Mouse (Mus musculus) c-Kit-positive CD71-positive TER-119-negative erythroid progenitor cells, embryonic 14.5 days (primary cell): ENCODE results near the gene Cage1.

Experiments
- DNase-seq: peaks from one replicate; pipeline ENCODE4 v3.0.0-alpha.2; 2013; ENCODE audit warnings: low read depth

The Cage1 gene

GRCm38 (mm10) chr13:37965126-37965914 lies 71.5 kb downstream of the Cage1 start:
- DNase-seq, result peak; percentile 90

DNA sequence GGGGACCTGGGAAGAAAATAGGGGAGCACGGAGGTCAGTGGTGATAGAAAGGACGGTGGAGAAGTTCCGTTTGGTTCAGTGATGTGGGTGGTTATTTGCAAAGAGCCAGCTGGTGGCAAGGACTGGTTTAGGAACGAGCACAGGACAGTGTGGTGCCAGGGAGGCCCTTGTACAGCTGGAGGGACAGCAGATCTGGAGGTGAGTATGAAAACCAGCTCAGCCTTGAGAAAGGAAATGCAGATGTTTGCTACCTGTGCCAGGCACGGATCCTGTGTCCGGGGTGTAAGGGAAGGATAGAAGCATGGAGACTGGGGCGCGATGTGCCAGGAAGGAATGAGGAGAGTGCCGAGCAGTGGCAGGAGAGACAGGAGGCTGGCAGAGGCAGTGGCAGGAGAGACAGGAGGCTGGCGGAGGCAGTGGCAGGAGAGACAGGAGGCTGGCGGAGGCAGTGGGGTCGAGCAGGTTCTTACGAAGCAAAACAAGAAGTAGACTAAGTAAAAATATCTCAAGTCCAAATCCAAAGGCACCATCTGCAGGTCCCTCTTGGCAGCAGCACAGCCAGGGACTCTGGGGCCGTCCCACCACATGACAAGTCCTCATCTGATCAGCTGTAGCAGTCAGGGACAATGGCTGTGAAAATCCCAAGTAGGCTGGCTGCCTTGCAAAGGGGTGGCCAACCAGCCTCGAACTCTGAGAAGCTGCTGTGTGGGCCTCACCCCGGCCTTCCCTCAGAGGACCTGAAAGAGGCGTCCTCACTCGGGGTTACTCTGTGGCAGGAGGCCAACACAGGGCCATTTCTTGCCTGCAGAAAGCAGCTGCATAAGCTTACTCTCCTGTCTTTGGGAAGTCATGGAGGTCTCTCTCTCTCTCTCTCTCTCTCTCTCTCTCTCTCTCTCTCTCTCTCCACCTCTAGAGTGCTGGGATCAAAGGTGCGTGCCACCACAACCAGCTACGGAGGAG lies 72.5 kb downstream of the Cage1 start:
- DNase-seq, result no peak

- DNase-seq, result peak; percentile 88
These were observed 73.4 kb downstream of the Cage1 start for GRCm38 (mm10) chr13:37963354-37964007.

- DNase-seq, result no peak
These were observed 74.3 kb downstream of the Cage1 start for GRCm38 (mm10) chr13:37962541-37962940.

GRCm38 (mm10) chr13:37959936-37960335 lies 76.9 kb downstream of the Cage1 start:
- DNase-seq, result no peak

DNA sequence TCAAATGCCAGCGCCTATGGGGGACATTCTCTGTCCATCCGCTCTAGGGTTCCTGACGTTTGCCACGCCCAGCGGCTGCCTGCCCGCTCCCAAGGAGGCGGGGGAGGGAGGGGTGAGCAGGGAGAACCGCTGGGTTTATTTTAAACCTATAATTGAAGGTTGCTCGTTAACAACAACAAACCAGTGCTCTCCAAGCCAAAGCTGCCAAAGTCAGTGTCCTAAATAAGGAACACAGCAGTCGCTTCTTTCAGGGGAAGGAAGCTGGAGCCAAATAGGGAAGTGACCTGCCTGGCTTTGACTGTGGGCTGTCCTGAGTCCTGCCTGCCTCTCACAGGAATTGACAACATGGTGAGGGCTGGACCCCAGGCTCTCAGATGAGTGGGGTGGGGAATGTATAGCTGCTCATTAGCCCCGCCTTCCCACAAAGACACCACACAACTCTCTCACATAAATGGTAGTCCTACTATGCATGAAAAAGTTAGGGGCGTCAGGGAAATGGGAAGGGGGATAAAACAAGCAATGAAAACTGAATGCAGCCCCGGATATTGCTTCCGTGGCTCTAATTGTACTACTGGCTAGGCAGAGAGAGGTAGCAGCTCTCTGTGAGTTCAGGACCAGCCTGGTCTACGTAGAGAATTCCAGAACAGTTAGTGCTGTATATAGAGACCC lies 77.5 kb downstream of the Cage1 start:
- DNase-seq, result no peak

DNA sequence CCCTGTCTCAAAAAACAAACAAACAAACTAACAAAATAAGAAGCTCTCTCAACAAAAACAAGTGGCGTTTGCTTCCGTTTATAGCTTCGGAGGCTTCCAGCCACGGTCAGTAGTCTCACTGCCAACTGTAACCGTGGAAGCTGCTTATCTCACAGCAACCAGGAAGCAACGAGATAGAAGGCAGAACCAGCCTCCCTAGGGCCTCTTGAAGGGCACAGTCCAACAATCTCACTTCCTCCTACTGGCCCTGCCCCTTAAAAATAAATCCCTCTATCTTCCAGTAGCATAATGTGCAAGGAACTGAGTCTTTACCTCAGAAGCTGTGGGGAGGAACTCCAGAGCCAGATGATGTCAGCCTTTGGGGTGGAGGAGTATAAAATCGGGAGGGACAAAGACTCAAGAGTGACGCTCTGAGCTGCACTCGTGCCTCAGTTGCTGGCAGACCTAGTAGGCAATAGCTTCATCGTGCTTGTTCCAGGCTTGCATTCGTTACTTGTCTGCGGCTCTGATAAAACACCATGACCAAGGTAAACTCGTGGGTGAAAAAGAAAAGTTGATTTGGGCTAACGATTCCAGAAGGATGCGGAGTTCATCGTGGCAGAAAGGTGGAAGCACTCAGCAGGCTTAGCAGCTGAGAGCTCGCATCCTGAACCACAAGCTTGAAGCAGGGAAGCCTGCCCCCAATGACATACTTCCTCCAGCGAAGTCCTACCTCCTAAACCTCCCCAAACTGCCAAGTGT lies 78.2 kb downstream of the Cage1 start:
- DNase-seq, result peak; percentile 70
